ENCODE assay signal across 8 mouse cellular contexts in genomic region chr11:98783236-98783696, GRCm38 (mm10). TPM values are rescaled to one million over a fixed set of nuclear protein-coding genes. Genes with fewer than 3 reads are reported as not detected.
DNase-seq lines count a peak whose midpoint lies in the region; ATAC-seq and TF ChIP-seq lines count a peak whose summit lies in the region.

No protein-coding gene starts in this region.

- H3K4me2 ChIP-seq in forebrain, embryonic 12.5 days = peak overlapping the region; percentile 45
- peak overlapping the region; percentile 56 for H3K4me2 ChIP-seq in heart, embryonic 16.5 days (ENCODE audit: low read depth, low read length)
- H3K4me2 ChIP-seq in liver, embryonic 13.5 days = peak overlapping the region; percentile 80

- peak overlapping the region; percentile 86 for H3K27ac ChIP-seq in forebrain, embryonic 12.5 days
- peak overlapping the region; percentile 99 for H3K27ac ChIP-seq in heart, embryonic 16.5 days (ENCODE audit: low read length)
- peak overlapping the region; percentile 86 for H3K27ac ChIP-seq in liver, embryonic 13.5 days
- H3K27ac ChIP-seq in testis, adult 2 months (ENCODE audit: control insufficient read depth, insufficient read depth, low read depth, low read length) = peak overlapping the region; percentile 82

- no peak for TF ChIP-seq CTCF in brain, embryonic 14.5 days (IDR thresholded peaks at IDR 0.05; ENCODE audit: borderline replicate concordance, extremely low read depth, insufficient read depth, insufficient read length)
- no peak for TF ChIP-seq CTCF in testis, adult 2 months (IDR thresholded peaks at IDR 0.05; ENCODE audit: control insufficient read depth, insufficient read depth, insufficient replicate concordance, low read depth, low read length)

- under 1% methylated on average over 20 of the region's 20 CpGs for WGBS in forebrain, embryonic 12.5 days
- WGBS in heart, embryonic 16.5 days = 0% methylated on average over 20 of the region's 20 CpGs
- under 1% methylated on average over 20 of the region's 20 CpGs for WGBS in liver, embryonic 13.5 days (ENCODE audit: insufficient replicate concordance)

- DNase-seq in CD4-positive, CD25-positive, alpha-beta regulatory T cell, adult 2 months (ENCODE audit: low read depth, low spot score) = peak; percentile 85
- DNase-seq in brain, embryonic 14.5 days (ENCODE audit: low read depth) = peak; percentile 90
- peak; percentile 98 to 100 for DNase-seq in kidney, postnatal 25 days
- peak; percentile 73 for DNase-seq in liver, embryonic 13.5 days
- DNase-seq in naive thymus-derived CD4-positive, alpha-beta T cell, adult 2 months (ENCODE audit: low read depth) = peak; percentile 82

- H3K9ac ChIP-seq in forebrain, embryonic 12.5 days = peak overlapping the region; percentile 49; the same call in 1 of the 2 replicates
- peak overlapping the region; percentile 74 for H3K9ac ChIP-seq in heart, embryonic 16.5 days (ENCODE audit: low read length)
- H3K9ac ChIP-seq in liver, embryonic 13.5 days = peak overlapping the region; percentile 74

- H3K4me1 ChIP-seq in forebrain, embryonic 12.5 days = peaks cover 55% of the 10 kb centered on the region
- peaks cover 63% of the 10 kb centered on the region for H3K4me1 ChIP-seq in heart, embryonic 16.5 days (ENCODE audit: control insufficient read depth, insufficient read depth, low read length)
- H3K4me1 ChIP-seq in liver, embryonic 13.5 days (replicated peaks) = peaks cover 73% of the 10 kb centered on the region
- peaks cover 27% of the 10 kb centered on the region for H3K4me1 ChIP-seq in testis, adult 2 months (ENCODE audit: control insufficient read depth, insufficient read depth, low read length)

- H3K9me3 ChIP-seq in forebrain, embryonic 12.5 days = no peaks in the 10 kb centered on the region
- H3K9me3 ChIP-seq in heart, embryonic 16.5 days (replicated peaks; ENCODE audit: control insufficient read depth, low read length) = no peaks in the 10 kb centered on the region
- no peaks in the 10 kb centered on the region for H3K9me3 ChIP-seq in liver, embryonic 13.5 days (replicated peaks)

- ATAC-seq in forebrain, embryonic 12.5 days (ENCODE audit: low FRiP score) = peak; percentile 62
- ATAC-seq in heart, embryonic 16.5 days (replicated peaks; ENCODE audit: extremely low read depth, insufficient read depth, low FRiP score) = peak; percentile 38
- peak; percentile 77 for ATAC-seq in liver, embryonic 13.5 days (ENCODE audit: low read depth)

- no peaks in the 10 kb centered on the region for H3K36me3 ChIP-seq in forebrain, embryonic 12.5 days (replicated peaks)
- no peaks in the 10 kb centered on the region for H3K36me3 ChIP-seq in heart, embryonic 16.5 days (ENCODE audit: control insufficient read depth, insufficient read depth)
- H3K36me3 ChIP-seq in liver, embryonic 13.5 days = no peaks in the 10 kb centered on the region
- no peaks in the 10 kb centered on the region for H3K36me3 ChIP-seq in testis, adult 2 months (ENCODE audit: control insufficient read depth, insufficient read depth, low read length)

- peak overlapping the region; percentile 14 for H3K4me3 ChIP-seq in forebrain, embryonic 12.5 days (replicated peaks)
- peak overlapping the region; percentile 37 for H3K4me3 ChIP-seq in heart, embryonic 16.5 days (ENCODE audit: low read length)
- H3K4me3 ChIP-seq in liver, embryonic 13.5 days (replicated peaks) = peak overlapping the region; percentile 62
- peak overlapping the region; percentile 25 for H3K4me3 ChIP-seq in testis, adult 2 months (ENCODE audit: control insufficient read depth, low read depth, low read length)

- no peak for TF ChIP-seq POLR2A in brain, embryonic 14.5 days (IDR thresholded peaks at IDR 0.05; ENCODE audit: borderline replicate concordance, extremely low read depth, insufficient read depth, insufficient read length, poor library complexity, severe bottlenecking)
- TF ChIP-seq POLR2A in testis, adult 2 months (IDR thresholded peaks at IDR 0.05; ENCODE audit: control insufficient read depth, low read depth, low read length) = no peak

- no peaks in the 10 kb centered on the region for H3K27me3 ChIP-seq in forebrain, embryonic 12.5 days
- no peaks in the 10 kb centered on the region for H3K27me3 ChIP-seq in heart, embryonic 16.5 days (ENCODE audit: control insufficient read depth, insufficient read depth, low read length)
- H3K27me3 ChIP-seq in liver, embryonic 13.5 days = 0 out of 2 replicates have a peak, but pooled peaks cover 3% of the 10 kb centered on the region
- H3K27me3 ChIP-seq in testis, adult 2 months (ENCODE audit: control insufficient read depth, insufficient read depth, low read length) = no peaks in the 10 kb centered on the region

RNA-seq across cellular contexts. Expression of gene Nr1d1, which starts 8.1 kb away (rescaled TPM):
- 3.6 and 4.1 TPM in 2 replicates for polyA plus RNA-seq in brain, embryonic 14.5 days (2012; rRNA removed)
- polyA plus RNA-seq in forebrain, embryonic 12.5 days (2016; fragmentation: Nextera tagmentation; extraction: Ambion mirVana) = 2.1 and 2.2 TPM in 2 replicates
- 7.0 and 8.2 TPM in 2 replicates for polyA plus RNA-seq in heart, embryonic 16.5 days (2015; fragmentation: Nextera tagmentation; extraction: Ambion mirVana)
- polyA plus RNA-seq in liver, embryonic 13.5 days (2015; fragmentation: Nextera tagmentation; extraction: Ambion mirVana) = 0.59 and 1.0 TPM in 2 replicates
- 34.7 and 38.6 TPM in 2 replicates for polyA plus RNA-seq in testis, adult 2 months (2012; rRNA removed)

RNA-seq across cellular contexts. Expression of gene Msl1, which starts 12.1 kb away (rescaled TPM):
- 92.1 and 104 TPM in 2 replicates for polyA plus RNA-seq in brain, embryonic 14.5 days (2012; rRNA removed)
- 39.3 and 39.9 TPM in 2 replicates for polyA plus RNA-seq in forebrain, embryonic 12.5 days (2016; fragmentation: Nextera tagmentation; extraction: Ambion mirVana)
- 15.2 and 15.5 TPM in 2 replicates for polyA plus RNA-seq in heart, embryonic 16.5 days (2015; fragmentation: Nextera tagmentation; extraction: Ambion mirVana)
- 6.8 and 6.9 TPM in 2 replicates for polyA plus RNA-seq in liver, embryonic 13.5 days (2015; fragmentation: Nextera tagmentation; extraction: Ambion mirVana)
- polyA plus RNA-seq in testis, adult 2 months (2012; rRNA removed) = 138 and 143 TPM in 2 replicates

RNA-seq across cellular contexts. Expression of gene Casc3, which starts 21.4 kb away (rescaled TPM):
- polyA plus RNA-seq in brain, embryonic 14.5 days (2012; rRNA removed) = 66.6 and 74.3 TPM in 2 replicates
- polyA plus RNA-seq in forebrain, embryonic 12.5 days (2016; fragmentation: Nextera tagmentation; extraction: Ambion mirVana) = 63.2 and 67.4 TPM in 2 replicates
- polyA plus RNA-seq in heart, embryonic 16.5 days (2015; fragmentation: Nextera tagmentation; extraction: Ambion mirVana) = 23.4 and 24.0 TPM in 2 replicates
- 13.3 and 16.1 TPM in 2 replicates for polyA plus RNA-seq in liver, embryonic 13.5 days (2015; fragmentation: Nextera tagmentation; extraction: Ambion mirVana)
- 22.0 and 24.9 TPM in 2 replicates for polyA plus RNA-seq in testis, adult 2 months (2012; rRNA removed)

RNA-seq across cellular contexts. Expression of gene Thra, which starts 42.8 kb away (rescaled TPM):
- polyA plus RNA-seq in brain, embryonic 14.5 days (2012; rRNA removed) = 600 and 616 TPM in 2 replicates
- polyA plus RNA-seq in forebrain, embryonic 12.5 days (2016; fragmentation: Nextera tagmentation; extraction: Ambion mirVana) = 53.4 and 59.8 TPM in 2 replicates
- 37.5 and 40.2 TPM in 2 replicates for polyA plus RNA-seq in heart, embryonic 16.5 days (2015; fragmentation: Nextera tagmentation; extraction: Ambion mirVana)
- 8.8 and 9.8 TPM in 2 replicates for polyA plus RNA-seq in liver, embryonic 13.5 days (2015; fragmentation: Nextera tagmentation; extraction: Ambion mirVana)
- 14.4 and 18.9 TPM in 2 replicates for polyA plus RNA-seq in testis, adult 2 months (2012; rRNA removed)

RNA-seq across cellular contexts. Expression of gene Rapgefl1, which starts 53.3 kb away (rescaled TPM):
- polyA plus RNA-seq in brain, embryonic 14.5 days (2012; rRNA removed) = 22.0 and 33.5 TPM in 2 replicates
- 1.5 and 1.6 TPM in 2 replicates for polyA plus RNA-seq in forebrain, embryonic 12.5 days (2016; fragmentation: Nextera tagmentation; extraction: Ambion mirVana)
- polyA plus RNA-seq in heart, embryonic 16.5 days (2015; fragmentation: Nextera tagmentation; extraction: Ambion mirVana) = 1.0 and 1.1 TPM in 2 replicates
- 0.20 and 0.23 TPM in 2 replicates for polyA plus RNA-seq in liver, embryonic 13.5 days (2015; fragmentation: Nextera tagmentation; extraction: Ambion mirVana)
- 2.2 and 2.7 TPM in 2 replicates for polyA plus RNA-seq in testis, adult 2 months (2012; rRNA removed)

Comparison
In these comparisons a context has a peak if more than half of its experiments do, and no peak if none do; other contexts are left out.
1. Peak in every context shown above with its lines: DNase-seq, ATAC-seq, H3K4me3 ChIP-seq and H3K27ac ChIP-seq.